Mouse (Mus musculus) MEL (cell line): ENCODE data around the gene Lgr6.

ENCODE experiments used
- CTCF ChIP-seq, 3 experiments: IDR thresholded peaks in 2 of 3; conservative IDR thresholded peaks in 1 of 3; 2 replicates each; pipeline ENCODE4 v1.5.1; 2011 to 2012; ENCODE audit warnings: low read length in 3 of 3, low read depth in 2 of 3, mild to moderate bottlenecking in 2 of 3, improper control_type of control experiment in 1 of 3, inconsistent platforms in 1 of 3, mixed read lengths in 1 of 3, moderate library complexity in 1 of 3; ENCODE audit not compliant: control insufficient read depth in 1 of 3, insufficient read depth in 1 of 3, poor library complexity in 1 of 3, severe bottlenecking in 1 of 3
- EP300 ChIP-seq, 2 experiments: IDR thresholded peaks; 2 replicates each; pipeline ENCODE4 v1.6.1; 2011; ENCODE audit warnings: improper control_type of control experiment in 2 of 2, low read length in 2 of 2, low read depth in 1 of 2, mild to moderate bottlenecking in 1 of 2
- GATA1 ChIP-seq: IDR thresholded peaks from 2 replicates; pipeline ENCODE4 v1.6.1; 2011; ENCODE audit warnings: low read depth, low read length, improper control_type of control experiment
- HCFC1 ChIP-seq: IDR thresholded peaks from 2 replicates; pipeline ENCODE4 v1.6.1; 2012; ENCODE audit warnings: low read depth, mild to moderate bottlenecking, inconsistent platforms, low read length, improper control_type of control experiment, moderate library complexity
- JUND ChIP-seq: IDR thresholded peaks from 2 replicates; pipeline ENCODE4 v1.6.1; 2011; ENCODE audit warnings: low read depth, mild to moderate bottlenecking, improper control_type of control experiment, low read length
- POLR2A ChIP-seq, 2 experiments: IDR thresholded peaks; 2 replicates each; pipeline ENCODE4 v1.6.1; 2011 to 2012; ENCODE audit warnings: low read length in 2 of 2, mild to moderate bottlenecking in 2 of 2, control low read depth in 1 of 2, improper control_type of control experiment in 1 of 2, low read depth in 1 of 2, moderate library complexity in 1 of 2; ENCODE audit not compliant: control insufficient read depth in 1 of 2, insufficient read depth in 1 of 2, poor library complexity in 1 of 2
- RCOR1 ChIP-seq: IDR thresholded peaks from 2 replicates; pipeline ENCODE4 v1.6.1; 2012; ENCODE audit warnings: low read depth, mild to moderate bottlenecking, inconsistent platforms, low read length, improper control_type of control experiment
- TBP ChIP-seq: IDR thresholded peaks from 2 replicates; pipeline ENCODE4 v1.8.0; 2011; ENCODE audit warnings: low read depth, low read length, improper control_type of control experiment
- TCF12 ChIP-seq: IDR thresholded peaks from 2 replicates; pipeline ENCODE4 v1.6.1; 2014; ENCODE audit warnings: low read depth, mild to moderate bottlenecking, inconsistent platforms, low read length, improper control_type of control experiment, moderate library complexity
- UBTF ChIP-seq: IDR thresholded peaks from 2 replicates; pipeline ENCODE4 v1.6.1; 2012; ENCODE audit warnings: low read depth, mild to moderate bottlenecking, inconsistent platforms, low read length, improper control_type of control experiment, moderate library complexity, borderline replicate concordance; ENCODE audit not compliant: insufficient read depth
- ZC3H11A ChIP-seq: IDR thresholded peaks from 2 replicates; pipeline ENCODE4 v1.6.1; 2012; ENCODE audit warnings: low read depth, mild to moderate bottlenecking, inconsistent platforms, low read length, improper control_type of control experiment

DNA sequence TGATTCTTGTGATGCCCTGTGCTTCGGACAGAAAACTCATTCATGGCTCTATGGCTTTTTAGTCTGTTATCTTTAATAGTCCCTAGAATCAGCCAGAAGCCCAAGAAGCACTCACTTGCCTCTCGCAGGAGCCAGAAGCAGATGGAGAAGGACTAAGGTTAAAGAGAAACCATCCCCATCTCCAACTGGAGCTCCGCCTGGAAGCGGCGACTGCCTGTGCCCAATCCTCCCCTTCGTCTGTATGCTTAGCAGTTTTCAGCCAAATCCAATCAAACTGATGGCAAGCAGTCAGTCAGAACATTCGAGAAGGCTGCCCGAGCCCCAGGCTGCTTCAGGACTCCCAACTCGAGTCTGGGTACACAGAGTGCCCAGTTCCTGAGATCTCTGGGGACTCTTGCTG is 92.6 kb downstream of the Lgr6 start:
- no peak for TF ChIP-seq CTCF (IDR thresholded peaks at IDR 0.05 in 2 of 3, conservative IDR thresholded peaks at IDR 0.05 in 1 of 3; ENCODE audit: control insufficient read depth in 1 of 3, insufficient read depth in 1 of 3, low read depth in 2 of 3, low read length in 3 of 3, poor library complexity in 1 of 3, severe bottlenecking in 1 of 3)
- TF ChIP-seq POLR2A (IDR thresholded peaks at IDR 0.05; ENCODE audit: control insufficient read depth in 1 of 2, insufficient read depth in 1 of 2, low read depth in 1 of 2, low read length in 2 of 2, poor library complexity in 1 of 2), result no peak
- TF ChIP-seq GATA1, result no peak
- no peak for TF ChIP-seq TBP
- TF ChIP-seq HCFC1, result no peak
- no peak for TF ChIP-seq EP300 (IDR thresholded peaks at IDR 0.05; ENCODE audit: low read depth in 1 of 2, low read length in 2 of 2)
- TF ChIP-seq JUND, result no peak
- no peak for TF ChIP-seq TCF12
- TF ChIP-seq ZC3H11A, result no peak
- no peak for TF ChIP-seq RCOR1
- no peak for TF ChIP-seq UBTF
